Mouse (Mus musculus): Measurements from ENCODE around the gene Col27a1. TPM values are rescaled to one million over a fixed set of nuclear protein-coding genes. Genes with fewer than 3 reads are reported as not detected.
A peak's percentile ranks its signal among the peaks of the same experiment; 100 is the strongest.

The Col27a1 gene
- polyA plus RNA-seq, 1 experiment from 2014 or later, result 3.8 TPM

DNA sequence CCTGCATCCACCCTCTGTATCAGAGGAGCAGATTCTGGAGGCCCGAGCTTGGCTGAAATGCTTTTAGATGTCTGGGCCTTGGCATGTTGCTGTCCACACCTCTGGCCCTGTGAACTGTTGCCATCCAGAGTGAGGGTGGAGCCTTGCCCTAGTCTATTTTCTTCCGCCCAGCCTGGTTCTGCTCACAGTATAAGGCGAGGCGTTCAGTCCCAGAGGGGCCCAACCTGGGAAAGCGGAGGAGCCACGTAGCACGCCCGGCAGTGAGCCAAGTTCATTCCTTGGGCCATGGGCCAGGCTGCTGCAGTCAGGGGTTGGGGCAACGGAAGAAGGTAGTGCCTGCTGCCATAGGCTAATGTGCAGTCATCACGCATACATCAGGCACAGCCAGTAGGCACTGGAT lies 46.7 kb downstream of the Col27a1 start:
- WGBS, result 33% methylated on average over 10 of the region's 10 CpGs
- H3K36me3 ChIP-seq, result no peaks in the 10 kb centered on the region
- no peaks in the 10 kb centered on the region for H3K9me3 ChIP-seq (replicated peaks)
- ATAC-seq (ENCODE audit: insufficient number of reproducible peaks, low FRiP score), result peak; percentile 81
- H3K4me2 ChIP-seq, result no peak overlapping the region
- H3K4me3 ChIP-seq, result no peak overlapping the region
- peaks cover 35% of the 10 kb centered on the region for H3K4me1 ChIP-seq (replicated peaks)
- H3K27me3 ChIP-seq (replicated peaks), result no peaks in the 10 kb centered on the region
- H3K27ac ChIP-seq (ENCODE audit: poor library complexity, severe bottlenecking), result peak overlapping the region; percentile 33
- H3K9ac ChIP-seq, result no peak overlapping the region

- Histone ChIP-seq H3K27me3 (replicated peaks) (no peaks in the 10 kb centered on the region), H3K4me1 (replicated peaks) (peaks cover 35% of the 10 kb centered on the region), H3K9me3 (replicated peaks) (no peaks in the 10 kb centered on the region), H3K9ac (no peak overlapping the region), H3K4me3 (no peak overlapping the region), H3K36me3 (no peaks in the 10 kb centered on the region), H3K4me2 (no peak overlapping the region), H3K27ac (ENCODE audit: poor library complexity, severe bottlenecking) (no peak overlapping the region; the same call in 1 of the 2 replicates)
- 49% methylated on average over 1 of the region's 1 CpGs for WGBS
- no peak for ATAC-seq (ENCODE audit: insufficient number of reproducible peaks, low FRiP score)
Observed at GRCm38 (mm10) chr4:63262941-63263340, 49.1 kb downstream of the Col27a1 start.

DNA sequence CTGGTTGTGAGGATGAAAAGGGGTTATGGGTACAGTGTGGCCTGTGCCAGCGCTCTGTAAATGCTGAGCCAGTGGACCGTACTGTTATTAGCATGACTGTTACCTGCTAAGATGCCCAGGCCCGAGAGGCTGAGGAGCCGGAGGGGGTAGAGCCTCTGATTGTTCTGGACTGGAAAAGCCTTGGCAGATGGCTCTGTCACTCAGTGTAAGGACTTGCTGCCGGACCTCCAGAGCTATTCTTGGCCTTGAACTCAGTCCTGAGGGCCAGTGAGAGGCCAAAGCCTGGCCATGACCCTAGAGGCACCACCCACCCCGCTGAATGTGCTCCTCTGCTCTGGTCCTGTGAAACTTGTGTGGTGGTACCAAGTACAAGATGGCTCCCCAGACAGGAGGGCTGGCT lies 52.5 kb downstream of the Col27a1 start:
- 73% methylated on average over 6 of the region's 6 CpGs for WGBS
- no peak for ATAC-seq (ENCODE audit: insufficient number of reproducible peaks, low FRiP score)
- no peak overlapping the region for H3K4me2 ChIP-seq
- no peaks in the 10 kb centered on the region for H3K36me3 ChIP-seq
- H3K27ac ChIP-seq (ENCODE audit: poor library complexity, severe bottlenecking), result no peak overlapping the region
- no peaks in the 10 kb centered on the region for H3K9me3 ChIP-seq (replicated peaks)
- H3K4me3 ChIP-seq, result no peak overlapping the region
- H3K4me1 ChIP-seq (replicated peaks), result peaks cover 17% of the 10 kb centered on the region
- H3K9ac ChIP-seq, result no peak overlapping the region
- peaks cover 5% of the 10 kb centered on the region; the same call in 1 of the 2 replicates for H3K27me3 ChIP-seq (replicated peaks)

DNA sequence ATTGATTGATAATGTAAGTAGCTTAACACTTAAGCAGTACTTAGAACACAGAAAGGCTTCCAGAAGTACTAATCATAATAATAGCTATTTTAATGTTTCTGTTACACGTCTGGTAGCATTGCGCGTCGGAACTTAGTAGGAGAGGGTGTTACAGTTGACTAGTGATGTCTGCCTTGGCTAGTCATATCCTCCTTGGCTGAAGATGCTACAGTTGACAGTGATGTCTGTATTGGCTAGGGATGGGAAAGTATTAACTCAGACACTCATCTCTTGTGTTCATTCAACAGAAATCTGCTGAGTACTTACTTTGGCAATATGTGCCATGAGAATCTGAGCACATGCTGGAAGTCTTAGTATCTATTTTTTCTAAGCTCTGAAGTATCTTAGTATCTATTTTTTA lies 53.3 kb downstream of the Col27a1 start:
- H3K9me3 ChIP-seq (replicated peaks), result no peaks in the 10 kb centered on the region
- no peak for ATAC-seq (ENCODE audit: insufficient number of reproducible peaks, low FRiP score)
- H3K9ac ChIP-seq, result no peak overlapping the region
- no peaks in the 10 kb centered on the region for H3K36me3 ChIP-seq
- H3K4me3 ChIP-seq, result no peak overlapping the region
- H3K27ac ChIP-seq (ENCODE audit: poor library complexity, severe bottlenecking), result no peak overlapping the region
- peaks cover 11% of the 10 kb centered on the region for H3K4me1 ChIP-seq (replicated peaks)
- H3K4me2 ChIP-seq, result no peak overlapping the region
- WGBS, result 94% methylated on average over 4 of the region's 4 CpGs
- H3K27me3 ChIP-seq (replicated peaks), result peaks cover 5% of the 10 kb centered on the region; the same call in 1 of the 2 replicates

GRCm38 (mm10) chr4:63267586-63267985 lies 53.8 kb downstream of the Col27a1 start:
- Histone ChIP-seq H3K36me3 (no peaks in the 10 kb centered on the region), H3K9me3 (replicated peaks) (no peaks in the 10 kb centered on the region), H3K9ac (no peak overlapping the region), H3K27ac (ENCODE audit: poor library complexity, severe bottlenecking) (no peak overlapping the region), H3K4me2 (no peak overlapping the region), H3K4me1 (replicated peaks) (peaks cover 7% of the 10 kb centered on the region), H3K4me3 (no peak overlapping the region), H3K27me3 (replicated peaks) (peaks cover 5% of the 10 kb centered on the region; the same call in 1 of the 2 replicates)
- no peak for ATAC-seq (ENCODE audit: insufficient number of reproducible peaks, low FRiP score)
- 86% methylated on average over 1 of the region's 1 CpGs for WGBS

DNA sequence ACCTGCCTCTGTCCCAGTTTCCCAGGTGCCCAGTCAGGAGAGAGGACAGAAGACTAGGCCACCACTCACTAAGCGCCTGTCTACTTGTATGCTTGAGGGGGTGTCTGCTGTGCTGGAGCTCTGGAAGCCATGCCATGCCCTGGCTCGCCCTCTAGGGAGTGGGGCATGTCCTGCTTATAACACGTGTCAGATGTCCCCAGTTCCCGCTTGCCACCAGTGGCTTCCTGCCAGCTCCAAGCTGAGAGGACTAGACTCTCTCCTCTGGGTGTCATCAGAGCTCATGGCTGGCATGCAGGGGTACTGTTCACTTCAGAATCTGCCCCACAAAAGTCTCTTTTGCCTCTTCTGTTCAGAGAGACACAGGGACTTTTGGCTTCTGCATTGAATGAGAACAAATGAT lies 55.0 kb downstream of the Col27a1 start:
- WGBS, result 72% methylated on average over 4 of the region's 4 CpGs
- Histone ChIP-seq H3K4me2 (no peak overlapping the region), H3K36me3 (no peaks in the 10 kb centered on the region), H3K4me3 (no peak overlapping the region), H3K27me3 (replicated peaks) (peaks cover 5% of the 10 kb centered on the region; the same call in 1 of the 2 replicates), H3K9ac (no peak overlapping the region), H3K9me3 (replicated peaks) (no peaks in the 10 kb centered on the region), H3K4me1 (replicated peaks) (no peaks in the 10 kb centered on the region), H3K27ac (ENCODE audit: poor library complexity, severe bottlenecking) (no peak overlapping the region)
- ATAC-seq (ENCODE audit: insufficient number of reproducible peaks, low FRiP score), result no peak

DNA sequence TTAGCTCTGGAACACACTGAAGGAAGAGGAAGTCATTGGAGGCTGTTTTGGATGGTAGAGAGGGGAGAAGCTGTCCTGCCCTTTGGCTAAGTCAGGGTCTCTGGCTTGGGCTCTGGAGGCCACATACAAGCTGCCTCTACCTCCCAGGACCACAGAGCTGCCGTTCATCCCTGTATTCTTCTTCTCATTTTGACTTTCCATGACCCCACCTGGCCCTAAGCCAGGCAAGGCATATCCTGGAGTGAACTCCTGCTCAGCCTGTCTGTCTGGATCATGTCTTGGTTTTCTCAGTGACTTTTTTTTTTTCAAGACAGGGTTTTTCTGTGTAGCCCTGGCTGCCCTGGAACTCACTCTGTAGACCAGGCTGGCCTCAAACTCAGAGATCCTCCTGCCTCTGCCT lies 60.7 kb downstream of the Col27a1 start:
- Histone ChIP-seq H3K4me3 (no peak overlapping the region), H3K27me3 (replicated peaks) (peaks cover 25% of the 10 kb centered on the region; the same call in 1 of the 2 replicates), H3K36me3 (no peaks in the 10 kb centered on the region), H3K9me3 (replicated peaks) (no peaks in the 10 kb centered on the region), H3K4me2 (no peak overlapping the region), H3K27ac (ENCODE audit: poor library complexity, severe bottlenecking) (no peak overlapping the region), H3K9ac (no peak overlapping the region), H3K4me1 (replicated peaks) (peaks cover 13% of the 10 kb centered on the region; the same call in 1 of the 2 replicates)
- ATAC-seq (ENCODE audit: insufficient number of reproducible peaks, low FRiP score), result no peak
- WGBS, result 57% methylated on average over 1 of the region's 1 CpGs

DNA sequence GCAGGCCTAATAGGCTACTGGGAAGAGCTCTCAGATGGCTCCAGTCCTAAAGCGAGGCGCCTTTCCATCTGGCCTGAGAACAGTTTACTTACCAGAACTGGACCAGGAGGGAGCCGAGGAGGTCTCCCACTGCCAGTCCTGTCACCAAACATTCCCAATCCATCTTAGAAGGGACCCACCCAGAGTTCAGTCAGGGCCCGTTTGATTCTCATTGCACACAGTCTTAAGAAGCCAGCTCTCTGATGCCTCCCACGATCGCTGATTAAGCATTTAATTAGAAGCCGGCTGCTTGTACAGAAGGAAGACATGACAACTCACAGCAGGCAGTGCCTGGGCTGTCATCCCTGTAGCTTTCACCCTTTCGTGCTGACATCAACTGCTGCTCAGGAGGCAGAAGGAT lies 61.4 kb downstream of the Col27a1 start:
- Histone ChIP-seq H3K9me3 (replicated peaks) (no peaks in the 10 kb centered on the region), H3K9ac (no peak overlapping the region), H3K4me2 (no peak overlapping the region), H3K27me3 (replicated peaks) (peaks cover 25% of the 10 kb centered on the region), H3K27ac (ENCODE audit: poor library complexity, severe bottlenecking) (no peak overlapping the region), H3K4me1 (replicated peaks) (peaks cover 13% of the 10 kb centered on the region; the same call in 1 of the 2 replicates), H3K4me3 (no peak overlapping the region), H3K36me3 (no peaks in the 10 kb centered on the region)
- WGBS, result 55% methylated on average over 8 of the region's 8 CpGs
- no peak for ATAC-seq (ENCODE audit: insufficient number of reproducible peaks, low FRiP score)

GRCm38 (mm10) chr4:63276571-63276970 lies 62.8 kb downstream of the Col27a1 start:
- Histone ChIP-seq H3K27me3 (replicated peaks) (peaks cover 28% of the 10 kb centered on the region), H3K4me1 (replicated peaks) (peaks cover 13% of the 10 kb centered on the region; the same call in 1 of the 2 replicates), H3K27ac (ENCODE audit: poor library complexity, severe bottlenecking) (no peak overlapping the region), H3K4me3 (no peak overlapping the region), H3K4me2 (no peak overlapping the region), H3K36me3 (0 out of 2 replicates have a peak, but pooled peaks cover under 1% of the 10 kb centered on the region), H3K9me3 (replicated peaks) (no peaks in the 10 kb centered on the region), H3K9ac (no peak overlapping the region)
- WGBS, result 89% methylated on average over 1 of the region's 1 CpGs
- ATAC-seq (ENCODE audit: insufficient number of reproducible peaks, low FRiP score), result no peak

DNA sequence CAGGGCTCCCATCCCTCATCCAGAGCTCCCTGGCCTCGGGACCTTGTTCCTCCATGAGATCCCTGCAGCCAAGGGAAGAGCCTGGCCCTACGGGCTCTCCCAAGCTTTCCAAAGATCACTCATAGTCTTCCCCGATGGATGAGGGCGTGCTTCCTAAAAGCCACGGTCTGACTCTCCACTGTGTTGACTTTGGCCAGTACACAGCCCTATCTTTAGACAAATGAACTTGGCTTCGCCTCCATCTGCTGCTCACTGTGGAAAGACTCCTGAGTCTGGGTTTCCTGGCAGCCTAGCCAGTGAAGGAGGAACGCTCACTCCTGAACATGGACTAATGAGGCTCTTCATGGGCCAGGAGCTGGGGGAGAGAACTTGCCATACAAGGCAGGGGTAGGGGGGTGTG lies 65.0 kb downstream of the Col27a1 start:
- H3K4me2 ChIP-seq, result no peak overlapping the region
- 0 out of 2 replicates have a peak, but pooled peaks cover 5% of the 10 kb centered on the region for H3K36me3 ChIP-seq
- peaks cover 31% of the 10 kb centered on the region for H3K27me3 ChIP-seq (replicated peaks)
- H3K27ac ChIP-seq (ENCODE audit: poor library complexity, severe bottlenecking), result 0 out of 2 replicates have a peak overlapping the region, but pooled peaks have one; percentile 6
- WGBS, result 52% methylated on average over 7 of the region's 7 CpGs
- H3K4me1 ChIP-seq (replicated peaks), result peaks cover 15% of the 10 kb centered on the region; the same call in 1 of the 2 replicates
- no peak overlapping the region for H3K4me3 ChIP-seq
- no peak overlapping the region for H3K9ac ChIP-seq
- peak; percentile 72 for ATAC-seq (ENCODE audit: insufficient number of reproducible peaks, low FRiP score)
- no peaks in the 10 kb centered on the region for H3K9me3 ChIP-seq (replicated peaks)

DNA sequence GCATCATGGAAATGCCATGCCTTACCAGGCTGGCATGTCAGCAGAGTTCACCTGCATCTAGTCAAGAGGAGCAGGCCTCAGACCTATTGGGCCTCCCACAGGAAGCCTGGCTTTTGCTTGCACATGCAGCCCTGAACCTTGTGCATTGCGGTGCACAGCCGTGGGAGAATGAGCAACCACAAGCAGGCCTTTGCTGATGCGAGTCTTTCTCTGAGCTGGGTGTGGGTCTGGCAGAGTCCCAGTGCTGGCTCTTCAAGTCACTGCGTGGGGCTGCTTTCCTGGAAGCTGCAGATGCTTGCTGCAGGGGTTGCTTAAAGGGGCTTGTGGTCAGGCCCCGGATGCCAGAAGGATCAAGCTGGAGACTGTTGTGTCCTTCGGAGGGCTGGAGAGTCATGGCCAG lies 67.9 kb downstream of the Col27a1 start:
- no peak overlapping the region for H3K27ac ChIP-seq (ENCODE audit: poor library complexity, severe bottlenecking)
- H3K27me3 ChIP-seq (replicated peaks), result peaks cover 22% of the 10 kb centered on the region
- H3K36me3 ChIP-seq, result 0 out of 2 replicates have a peak, but pooled peaks cover 5% of the 10 kb centered on the region
- no peak overlapping the region for H3K9ac ChIP-seq
- ATAC-seq (ENCODE audit: insufficient number of reproducible peaks, low FRiP score), result no peak
- H3K4me3 ChIP-seq, result no peak overlapping the region
- H3K4me1 ChIP-seq (replicated peaks), result peaks cover 12% of the 10 kb centered on the region; the same call in 1 of the 2 replicates
- H3K9me3 ChIP-seq (replicated peaks), result no peaks in the 10 kb centered on the region
- H3K4me2 ChIP-seq, result no peak overlapping the region
- WGBS, result 75% methylated on average over 6 of the region's 6 CpGs

- Histone ChIP-seq H3K36me3 (0 out of 2 replicates have a peak, but pooled peaks cover 5% of the 10 kb centered on the region), H3K4me1 (replicated peaks) (peaks cover 12% of the 10 kb centered on the region; the same call in 1 of the 2 replicates)
- no peak for ATAC-seq (ENCODE audit: insufficient number of reproducible peaks, low FRiP score)
Observed at GRCm38 (mm10) chr4:63283319-63283718, 69.5 kb downstream of the Col27a1 start.

More at GRCm38 (mm10) chr4:63283319-63283718, 69.5 kb downstream of the Col27a1 start:
- Histone ChIP-seq H3K9ac (no peak overlapping the region), H3K4me3 (no peak overlapping the region), H3K27me3 (replicated peaks) (peaks cover 13% of the 10 kb centered on the region; the same call in 1 of the 2 replicates), H3K27ac (ENCODE audit: poor library complexity, severe bottlenecking) (no peak overlapping the region), H3K9me3 (replicated peaks) (no peaks in the 10 kb centered on the region), H3K4me2 (no peak overlapping the region)
- WGBS, result 83% methylated on average over 5 of the region's 5 CpGs
